23 mouse cellular contexts compared by ENCODE assay signal in the genomic region with DNA sequence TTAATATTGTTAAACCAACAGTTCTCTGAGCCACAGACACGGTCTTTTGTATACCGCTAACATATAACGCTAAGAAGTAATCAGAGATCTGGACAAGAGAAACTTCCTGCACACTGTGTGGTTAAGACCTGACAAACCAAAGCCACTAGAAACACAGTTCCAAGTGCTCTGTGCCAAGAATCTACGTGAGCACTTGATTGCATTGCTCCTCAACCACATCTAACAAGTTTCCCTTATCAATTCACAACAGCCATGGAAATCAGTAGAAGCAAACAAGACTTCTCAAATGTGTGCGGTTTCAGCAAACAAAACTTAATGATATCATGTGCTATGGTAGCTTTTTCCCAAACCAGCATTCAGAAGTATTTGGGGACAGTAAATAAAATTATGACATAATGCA. TPM values are rescaled to one million over a fixed set of nuclear protein-coding genes. Genes with fewer than 3 reads are reported as not detected.
DNase-seq lines count a peak whose midpoint lies in the region; ATAC-seq and TF ChIP-seq lines count a peak whose summit lies in the region.
"Had no signal": no experiment of that assay in that cellular context is flagged by ENCODE, and none has a peak within 500 bp of the region (broad histone marks: within the 10 kb centered on the region; RNA-seq: fewer than 3 reads in every experiment).

No protein-coding gene starts in this region.

- no peak overlapping the region for H3K4me2 ChIP-seq in liver, embryonic 14.5 days (ENCODE audit: low read depth)
- H3K4me2 ChIP-seq in stomach, embryonic 16.5 days (ENCODE audit: low read depth, low read length), result no peak overlapping the region
- no peak overlapping the region for H3K4me2 ChIP-seq in forebrain, embryonic 13.5 days
- H3K4me2 ChIP-seq: embryonic facial prominence, embryonic 12.5 days; hindbrain, embryonic 15.5 days; intestine, embryonic 15.5 days; limb, embryonic 12.5 days; midbrain, embryonic 12.5 days; neural tube, embryonic 15.5 days had no signal

- peak; percentile 84 for ATAC-seq in G1E (ENCODE audit: extremely low read depth, insufficient number of reproducible peaks, low FRiP score, poor library complexity, severe bottlenecking)
- no peak for ATAC-seq in liver, embryonic 14.5 days (ENCODE audit: insufficient read depth)
- ATAC-seq in stomach, embryonic 16.5 days (ENCODE audit: insufficient read depth, low FRiP score), result peak; percentile 47; the same call in 1 of the 2 replicates
- no peak for ATAC-seq in forebrain, embryonic 13.5 days

- no peak for TF ChIP-seq CTCF in G1E (IDR thresholded peaks at IDR 0.05; ENCODE audit: low read depth, low read length)
- TF ChIP-seq CTCF in liver, embryonic 14.5 days (IDR thresholded peaks at IDR 0.05; ENCODE audit: low read depth), result no peak

- no peak overlapping the region for H3K27ac ChIP-seq in liver, embryonic 14.5 days
- no peak overlapping the region for H3K27ac ChIP-seq in stomach, embryonic 16.5 days (ENCODE audit: low read length)
- H3K27ac ChIP-seq in forebrain, embryonic 13.5 days, result no peak overlapping the region
- H3K27ac ChIP-seq: embryonic facial prominence, embryonic 12.5 days; hindbrain, embryonic 15.5 days; intestine, embryonic 15.5 days; limb, embryonic 12.5 days; macrophage; midbrain, embryonic 12.5 days; neural tube, embryonic 15.5 days had no signal

- TF ChIP-seq EP300 in liver, embryonic 14.5 days (IDR thresholded peaks at IDR 0.05; ENCODE audit: low read depth), result 0 out of 2 replicates have a peak, but pooled peaks have one; percentile 20

- H3K4me3 ChIP-seq in G1E (ENCODE audit: low read depth, low read length), result no peak overlapping the region
- no peak overlapping the region for H3K4me3 ChIP-seq in liver, embryonic 14.5 days (ENCODE audit: insufficient read depth in 1 of 2, low read depth in 2 of 2, low read length in 2 of 2)
- no peak overlapping the region for H3K4me3 ChIP-seq in stomach, embryonic 16.5 days (replicated peaks; ENCODE audit: low read length)
- no peak overlapping the region for H3K4me3 ChIP-seq in forebrain, embryonic 13.5 days
- H3K4me3 ChIP-seq: embryonic facial prominence, embryonic 12.5 days; hindbrain, embryonic 15.5 days; intestine, embryonic 15.5 days; limb, embryonic 12.5 days; midbrain, embryonic 12.5 days; neural tube, embryonic 15.5 days had no signal

- peaks cover 3% of the 10 kb centered on the region; the same call in 1 of the 2 replicates for H3K27me3 ChIP-seq in G1E (ENCODE audit: insufficient read depth, low read length)
- H3K27me3 ChIP-seq in liver, embryonic 14.5 days (ENCODE audit: control insufficient read depth, insufficient read depth, low read length), result no peaks in the 10 kb centered on the region
- H3K27me3 ChIP-seq in stomach, embryonic 16.5 days (ENCODE audit: control insufficient read depth, insufficient read depth, low read length), result no peaks in the 10 kb centered on the region
- H3K27me3 ChIP-seq in forebrain, embryonic 13.5 days, result no peaks in the 10 kb centered on the region
- H3K27me3 ChIP-seq: embryonic facial prominence, embryonic 12.5 days; hindbrain, embryonic 15.5 days; intestine, embryonic 15.5 days; limb, embryonic 12.5 days; midbrain, embryonic 12.5 days; neural tube, embryonic 15.5 days had no signal

- 12% methylated on average over 5 of the region's 5 CpGs for WGBS in liver, embryonic 14.5 days (ENCODE audit: insufficient replicate concordance)
- WGBS in stomach, embryonic 16.5 days, result 70% methylated on average over 5 of the region's 5 CpGs
- WGBS in forebrain, embryonic 13.5 days, result 94% methylated on average over 5 of the region's 5 CpGs

- H3K9ac ChIP-seq in liver, embryonic 14.5 days (replicated peaks), result no peak overlapping the region
- no peak overlapping the region for H3K9ac ChIP-seq in stomach, embryonic 16.5 days (ENCODE audit: low read length)
- H3K9ac ChIP-seq in forebrain, embryonic 13.5 days, result no peak overlapping the region
- H3K9ac ChIP-seq: embryonic facial prominence, embryonic 12.5 days; hindbrain, embryonic 15.5 days; intestine, embryonic 15.5 days; limb, embryonic 12.5 days; midbrain, embryonic 12.5 days; neural tube, embryonic 15.5 days had no signal

- peaks cover 54% of the 10 kb centered on the region for H3K36me3 ChIP-seq in G1E (replicated peaks)
- H3K36me3 ChIP-seq in liver, embryonic 14.5 days (replicated peaks; ENCODE audit: control insufficient read depth, insufficient read depth, low read depth), result peaks cover 2% of the 10 kb centered on the region; the same call in 1 of the 2 replicates
- H3K36me3 ChIP-seq in stomach, embryonic 16.5 days (ENCODE audit: control insufficient read depth, insufficient read depth, low read length), result peaks cover 8% of the 10 kb centered on the region; the same call in 1 of the 2 replicates
- peaks cover 70% of the 10 kb centered on the region for H3K36me3 ChIP-seq in forebrain, embryonic 13.5 days (ENCODE audit: poor library complexity, severe bottlenecking)

- DNase-seq in G1E (ENCODE audit: low spot score) (peak; percentile 22), MEL-GATA-1-ER (ENCODE audit: extremely low read depth, low read depth) (peak; percentile 91)
- DNase-seq in liver, embryonic 14.5 days (ENCODE audit: low read depth in 3 of 3, low spot score in 3 of 3), result peak in 1 of 3 experiments; percentile 7
- DNase-seq in layer of hippocampus, postnatal 36 days, result no peak
- no peak for DNase-seq in kidney, adult 11 months
- DNase-seq: adrenal gland, adult 2 months; cerebellum, adult 18-20 months; cerebellum, postnatal 14 days; heart, postnatal 4 days; kidney, postnatal 25 days; lung, adult 2 months; right cerebral cortex, adult 18-20 months; thymus, postnatal 14 days had no signal

- peaks cover 53% of the 10 kb centered on the region for H3K4me1 ChIP-seq in G1E (ENCODE audit: insufficient read depth, low read depth, low read length)
- 0 out of 4 replicates have a peak, but pooled peaks cover 0 to 2% of the 10 kb centered on the region in 2 experiments for H3K4me1 ChIP-seq in liver, embryonic 14.5 days (replicated peaks; ENCODE audit: control insufficient read depth in 2 of 2, insufficient read depth in 2 of 2, low read length in 1 of 2)
- H3K4me1 ChIP-seq in stomach, embryonic 16.5 days (ENCODE audit: control insufficient read depth, insufficient read depth, low read length), result no peaks in the 10 kb centered on the region
- H3K4me1 ChIP-seq in forebrain, embryonic 13.5 days, result no peaks in the 10 kb centered on the region
- H3K4me1 ChIP-seq: embryonic facial prominence, embryonic 12.5 days; hindbrain, embryonic 15.5 days; intestine, embryonic 15.5 days; limb, embryonic 12.5 days; midbrain, embryonic 12.5 days had no signal

- H3K9me3 ChIP-seq in G1E (replicated peaks), result no peaks in the 10 kb centered on the region
- H3K9me3 ChIP-seq in liver, embryonic 14.5 days (ENCODE audit: control insufficient read depth, low read length), result no peaks in the 10 kb centered on the region
- no peaks in the 10 kb centered on the region for H3K9me3 ChIP-seq in stomach, embryonic 16.5 days (replicated peaks; ENCODE audit: control insufficient read depth, low read length)
- no peaks in the 10 kb centered on the region for H3K9me3 ChIP-seq in forebrain, embryonic 13.5 days (replicated peaks)
- H3K9me3 ChIP-seq: embryonic facial prominence, embryonic 12.5 days; hindbrain, embryonic 15.5 days; intestine, embryonic 15.5 days; limb, embryonic 12.5 days; midbrain, embryonic 12.5 days; neural tube, embryonic 15.5 days had no signal

RNA-seq across cellular contexts. Expression of gene Mia3, which starts 7.1 kb away (rescaled TPM):
- 66.7 and 88.9 TPM in 2 replicates for total RNA-seq in G1E (2014; fragmentation: Nextera tagmentation)
- 60.9 and 72.6 TPM in 2 replicates for total RNA-seq in G1E (2017)
- 21.0 and 23.5 TPM in 2 replicates for polyA plus RNA-seq in G1E (2012)
- polyA plus RNA-seq in liver, embryonic 14.5 days (2012; rRNA removed), result 13.4 and 21.0 TPM in 2 replicates
- polyA plus RNA-seq in liver, embryonic 14.5 days (2014; fragmentation: Nextera tagmentation; extraction: Ambion mirVana), result 19.2 and 19.7 TPM in 2 replicates
- 101 and 105 TPM in 2 replicates for polyA plus RNA-seq in stomach, embryonic 16.5 days (2015; fragmentation: Nextera tagmentation; extraction: Ambion mirVana)
- 100 to 1,000 TPM; 219 to 226 TPM for total RNA-seq in layer of hippocampus, postnatal 36 days (2021)
- 90.0 and 98.0 TPM in 2 replicates for polyA plus RNA-seq in forebrain, embryonic 13.5 days (2015; fragmentation: Nextera tagmentation; extraction: Ambion mirVana)

RNA-seq across cellular contexts. Expression of gene Taf1a, which starts 26.5 kb away (rescaled TPM):
- total RNA-seq in G1E (2014; fragmentation: Nextera tagmentation) (10.7 and 13.5 TPM in 2 replicates), G1E (2017) (15.1 and 16.4 TPM in 2 replicates)
- polyA plus RNA-seq in G1E (2012), result 1.2 and 1.4 TPM in 2 replicates
- polyA plus RNA-seq in liver, embryonic 14.5 days (2012; rRNA removed), result 3.5 and 5.5 TPM in 2 replicates
- 3.5 and 3.8 TPM in 2 replicates for polyA plus RNA-seq in liver, embryonic 14.5 days (2014; fragmentation: Nextera tagmentation; extraction: Ambion mirVana)
- polyA plus RNA-seq in stomach, embryonic 16.5 days (2015; fragmentation: Nextera tagmentation; extraction: Ambion mirVana), result 18.9 and 19.4 TPM in 2 replicates
- total RNA-seq in layer of hippocampus, postnatal 36 days (2021), result 10 to 100 TPM; 17.2 to 21.2 TPM
- 18.6 and 19.1 TPM in 2 replicates for polyA plus RNA-seq in forebrain, embryonic 13.5 days (2015; fragmentation: Nextera tagmentation; extraction: Ambion mirVana)

RNA-seq across cellular contexts. Expression of gene Hhipl2, which starts 55.7 kb away (rescaled TPM):
- total RNA-seq in G1E (2014; fragmentation: Nextera tagmentation), result not detected in 2 replicates
- total RNA-seq in G1E (2017), result 0.05 and 0.06 TPM in 2 replicates
- 0.02 TPM in 1 of 2 replicates, not detected in the other for polyA plus RNA-seq in G1E (2012)
- polyA plus RNA-seq in liver, embryonic 14.5 days (2012; rRNA removed), result 0.03 and 0.79 TPM in 2 replicates
- polyA plus RNA-seq in liver, embryonic 14.5 days (2014; fragmentation: Nextera tagmentation; extraction: Ambion mirVana), result not detected in 2 replicates
- polyA plus RNA-seq in stomach, embryonic 16.5 days (2015; fragmentation: Nextera tagmentation; extraction: Ambion mirVana), result 0.05 and 0.10 TPM in 2 replicates
- under 1 TPM; 0.15 to 0.20 TPM for total RNA-seq in layer of hippocampus, postnatal 36 days (2021)
- 0.10 and 0.25 TPM in 2 replicates for polyA plus RNA-seq in forebrain, embryonic 13.5 days (2015; fragmentation: Nextera tagmentation; extraction: Ambion mirVana)
- total RNA-seq: adrenal gland, adult 2 months; gastrocnemius, postnatal 4 days; heart, postnatal 4 days had no signal
- polyA plus RNA-seq: intestine, embryonic 15.5 days; macrophage had no signal

Comparison
In these comparisons a context has a peak if more than half of its experiments do, and no peak if none do; other contexts are left out.
1. ATAC-seq: peak in G1E (single experiment) and stomach, embryonic 16.5 days (single experiment); none in liver, embryonic 14.5 days (single experiment) and forebrain, embryonic 13.5 days (single experiment).
2. DNase-seq: peak in G1E (single experiment) and MEL-GATA-1-ER (single experiment); none in layer of hippocampus, postnatal 36 days (0 of 2) and kidney, adult 11 months (single experiment).